Mouse (Mus musculus) left cerebral cortex, adult 9 months (tissue): ENCODE results near the gene Uqcr11.

Experiments used
- DNase-seq, 2 experiments: peaks; one replicate each; pipeline ENCODE4 v3.0.0; 2022; ENCODE audit warnings: low spot score in 2 of 2

Gene Uqcr11

GRCm38 (mm10) chr10:80406684-80407501, at the start of gene Uqcr11:
Gene Uqcr11 (minus strand): TSS chr10:80406830.
- DNase-seq: peak; percentile 85 to 95

- no peak for DNase-seq
These were observed 49.1 kb upstream of the Uqcr11 start for GRCm38 (mm10) chr10:80455697-80456096.

GRCm38 (mm10) chr10:80454781-80455180, 48.2 kb upstream of the Uqcr11 start:
- DNase-seq: no peak

- DNase-seq: no peak
These were observed 47.0 kb upstream of the Uqcr11 start for GRCm38 (mm10) chr10:80453601-80454000.

GRCm38 (mm10) chr10:80450599-80450998, 44.0 kb upstream of the Uqcr11 start:
- no peak for DNase-seq

GRCm38 (mm10) chr10:80445898-80446601, 39.4 kb upstream of the Uqcr11 start:
- peak in 1 of 2 experiments; percentile 79 for DNase-seq

GRCm38 (mm10) chr10:80445052-80445451, 38.4 kb upstream of the Uqcr11 start:
- DNase-seq: no peak

- DNase-seq: no peak
These were observed 37.9 kb upstream of the Uqcr11 start for GRCm38 (mm10) chr10:80444339-80445045.

GRCm38 (mm10) chr10:80443575-80444278, 37.1 kb upstream of the Uqcr11 start:
- DNase-seq: no peak

- no peak for DNase-seq
These were observed 36.4 kb upstream of the Uqcr11 start for GRCm38 (mm10) chr10:80442989-80443388.

- DNase-seq: no peak
These were observed 35.0 kb upstream of the Uqcr11 start for GRCm38 (mm10) chr10:80441598-80441997.

- no peak for DNase-seq
These were observed 33.4 kb upstream of the Uqcr11 start for GRCm38 (mm10) chr10:80440031-80440430.

- DNase-seq: no peak
These were observed 31.3 kb upstream of the Uqcr11 start for GRCm38 (mm10) chr10:80437973-80438372.

GRCm38 (mm10) chr10:80436276-80436675, 29.6 kb upstream of the Uqcr11 start:
- no peak for DNase-seq

GRCm38 (mm10) chr10:80435764-80436163, 29.1 kb upstream of the Uqcr11 start:
- DNase-seq: no peak

- no peak for DNase-seq
These were observed 28.2 kb upstream of the Uqcr11 start for GRCm38 (mm10) chr10:80434823-80435222.

- DNase-seq: no peak
These were observed 27.6 kb upstream of the Uqcr11 start for GRCm38 (mm10) chr10:80434233-80434592.

GRCm38 (mm10) chr10:80433513-80434232, 27.0 kb upstream of the Uqcr11 start, which contains the start of gene Tcf3:
Gene Tcf3 (minus strand): TSS chr10:80433647.
- DNase-seq: peak; percentile 97 to 98

- DNase-seq: peak in 1 of 2 experiments; percentile 39
These were observed 26.4 kb upstream of the Uqcr11 start for GRCm38 (mm10) chr10:80432936-80433512.

- DNase-seq: no peak
These were observed 25.8 kb upstream of the Uqcr11 start for GRCm38 (mm10) chr10:80432387-80432785.
